Mouse (Mus musculus) B cell, adult 2 months (primary cell): Measurements from ENCODE around the gene Trim9.

Experiments used
- DNase-seq, 2 experiments: peaks; one replicate each; pipeline ENCODE4 v3.0.0; 2022

Gene Trim9

DNA sequence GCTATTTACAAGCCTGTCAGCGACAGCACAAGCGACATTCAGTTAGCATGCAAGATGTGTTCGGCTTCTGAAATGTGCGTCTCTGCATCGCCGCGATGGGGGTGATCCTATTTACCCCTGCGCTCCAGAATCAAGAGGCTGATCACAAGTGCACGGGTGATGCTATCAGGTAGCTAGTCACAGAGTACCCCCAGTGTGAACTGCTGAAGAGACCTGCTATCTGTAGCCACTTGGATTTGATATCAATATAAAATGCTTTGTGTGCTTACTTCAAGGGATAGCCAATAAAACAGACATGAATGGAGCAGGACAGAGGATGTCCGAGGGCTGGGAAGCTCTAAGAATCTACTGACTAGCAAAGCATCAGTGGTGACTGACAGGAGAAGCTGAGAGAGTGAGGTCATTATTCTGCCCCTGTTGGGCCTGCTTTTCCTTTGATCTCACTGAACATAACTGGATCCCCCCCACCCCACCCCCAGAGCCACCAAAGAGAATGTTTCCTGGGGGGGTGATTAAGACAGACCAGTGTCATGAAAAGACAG is 97.7 kb downstream of the Trim9 start:
- DNase-seq, result no peak

DNA sequence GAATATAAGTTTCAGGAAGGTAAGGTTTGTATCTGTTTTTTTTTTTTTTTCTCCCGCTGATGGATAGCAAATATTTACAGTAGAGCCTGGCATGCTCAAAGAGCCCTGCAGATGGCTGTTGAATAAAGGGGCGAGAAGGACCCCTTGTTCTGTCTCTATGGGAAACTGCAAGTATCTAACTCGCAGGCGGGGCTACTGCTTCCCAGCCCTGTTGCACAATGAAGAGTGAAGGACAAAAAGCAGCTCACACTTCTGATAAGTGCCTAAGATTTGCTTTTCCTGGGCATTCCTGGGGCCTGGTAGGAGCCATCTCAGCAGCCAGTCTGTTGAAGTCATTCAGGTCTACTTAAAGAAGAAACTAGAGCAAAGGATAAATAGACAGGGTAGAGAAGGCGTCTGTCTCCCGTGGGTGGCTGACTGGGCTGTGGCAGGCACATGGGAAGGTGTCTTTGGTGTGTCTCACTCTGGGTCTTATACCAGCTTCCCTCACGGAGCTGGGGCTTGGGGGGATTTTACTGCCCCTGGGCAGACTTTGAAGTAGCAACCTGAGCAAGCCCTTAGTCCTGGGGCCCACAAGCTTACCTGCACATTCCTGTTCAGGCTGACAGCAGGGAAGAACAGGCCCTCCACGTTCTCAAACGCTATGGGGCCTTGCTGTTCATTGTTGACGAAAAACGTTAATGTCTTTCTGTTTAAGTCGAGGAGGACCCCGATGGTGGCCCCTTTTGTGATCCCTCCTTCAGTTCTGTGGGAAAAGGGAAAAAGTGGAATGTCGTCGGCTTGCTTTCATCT is 99.5 kb downstream of the Trim9 start:
- DNase-seq, result no peak

DNA sequence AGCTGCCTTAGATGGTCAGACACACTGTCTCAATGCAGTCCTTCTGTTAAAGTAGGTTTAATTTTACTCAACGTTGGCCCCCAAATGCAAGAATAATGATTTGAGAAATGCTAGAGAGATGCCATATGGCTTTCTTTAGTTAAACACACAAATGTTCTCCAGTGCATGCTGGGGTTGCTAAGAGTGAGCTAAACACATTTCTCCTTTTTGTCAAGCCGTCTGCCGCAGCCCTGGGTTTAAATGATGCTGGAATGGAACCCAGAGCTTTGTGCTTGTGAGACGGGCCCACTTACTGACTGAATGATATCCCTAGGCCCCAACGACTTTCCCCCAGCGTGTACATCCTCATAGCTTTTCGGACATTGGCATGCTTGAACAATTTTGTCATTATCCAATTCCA is 104.9 kb downstream of the Trim9 start:
- DNase-seq, result no peak

DNA sequence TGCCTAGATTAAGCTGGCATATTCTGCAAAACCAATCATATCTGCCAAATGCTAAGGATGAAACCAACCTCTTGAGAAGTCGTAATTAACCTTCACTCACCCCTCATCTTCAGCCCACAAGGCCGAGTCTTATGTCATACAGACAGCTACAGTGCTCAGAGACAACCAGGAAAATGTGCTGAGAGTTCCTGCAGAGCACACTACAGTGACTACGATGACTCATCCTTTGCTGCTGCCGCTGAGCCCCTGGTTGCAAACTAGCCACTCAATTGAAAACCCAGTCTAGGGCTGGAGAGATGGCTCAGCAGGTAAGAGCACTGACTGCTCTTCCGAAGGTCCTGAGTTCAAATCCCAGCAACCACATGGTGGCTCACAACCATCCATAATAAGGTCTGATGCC is 107.7 kb downstream of the Trim9 start:
- DNase-seq, result no peak

DNA sequence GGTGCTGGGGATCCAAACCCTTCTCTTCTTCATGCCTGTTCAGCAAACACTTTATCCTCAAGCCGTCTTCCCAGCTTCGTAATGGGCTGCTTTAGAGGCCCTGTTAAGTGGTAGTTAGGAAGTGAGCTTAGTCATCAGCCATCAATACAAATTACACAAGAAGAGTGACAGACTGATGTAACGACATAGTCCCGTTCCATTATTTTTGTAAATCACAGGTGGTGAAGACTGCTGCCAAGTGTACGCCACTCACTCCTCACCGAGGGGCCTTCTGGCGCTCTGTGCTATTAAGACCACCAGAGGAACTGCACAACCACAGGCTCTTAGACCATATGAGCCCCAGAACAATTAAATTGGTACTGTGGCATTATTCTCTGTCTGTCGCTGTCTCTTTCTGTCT is 108.8 kb downstream of the Trim9 start:
- DNase-seq, result no peak

DNA sequence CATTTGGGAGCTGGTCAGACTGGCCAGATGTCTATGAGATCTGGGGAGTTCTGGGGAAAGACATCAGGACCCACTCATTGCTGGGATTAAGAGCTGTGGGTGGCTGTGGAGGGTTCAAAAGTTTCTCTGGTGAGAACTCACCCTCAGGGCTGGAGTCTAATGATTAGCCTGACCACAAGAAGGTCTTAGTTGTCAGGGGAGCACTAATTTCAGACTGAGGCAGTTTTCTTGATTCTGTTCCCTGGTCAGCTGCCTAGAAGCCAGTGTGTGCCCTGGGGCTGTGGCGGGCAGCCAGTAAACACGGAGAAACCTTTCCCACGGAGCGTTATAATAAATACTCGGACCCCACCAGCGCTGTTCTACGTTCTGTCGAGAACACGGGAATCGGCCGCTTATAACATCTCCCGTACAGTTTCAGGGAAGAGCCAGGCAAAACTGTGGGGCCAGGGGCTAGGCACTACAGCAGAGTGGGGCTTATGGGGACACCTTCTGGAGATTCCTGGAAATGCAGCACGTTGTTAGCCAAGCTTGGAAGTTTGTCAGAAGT is 112.4 kb downstream of the Trim9 start:
- DNase-seq, result peak; percentile 43 to 46

DNA sequence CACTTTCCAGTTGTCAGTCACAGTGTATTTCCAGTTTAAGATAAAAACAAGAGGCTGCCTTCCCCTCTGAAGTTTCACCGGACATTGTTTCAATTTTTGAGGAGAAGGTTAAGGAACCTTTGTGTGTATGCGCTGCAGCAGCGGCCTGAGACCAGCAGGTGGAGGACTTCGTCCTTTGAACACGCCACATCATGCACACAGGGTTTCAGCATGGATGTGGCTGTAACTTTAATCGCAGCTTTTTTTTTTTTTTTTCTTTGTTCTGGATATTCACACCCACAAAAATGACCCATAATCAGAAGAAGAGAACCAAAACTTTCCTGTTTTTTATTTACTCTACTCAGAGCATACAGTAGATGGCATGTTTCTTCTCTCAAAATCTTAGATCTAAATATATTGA is 113.0 kb downstream of the Trim9 start:
- DNase-seq, result peak; percentile 28 to 29

DNA sequence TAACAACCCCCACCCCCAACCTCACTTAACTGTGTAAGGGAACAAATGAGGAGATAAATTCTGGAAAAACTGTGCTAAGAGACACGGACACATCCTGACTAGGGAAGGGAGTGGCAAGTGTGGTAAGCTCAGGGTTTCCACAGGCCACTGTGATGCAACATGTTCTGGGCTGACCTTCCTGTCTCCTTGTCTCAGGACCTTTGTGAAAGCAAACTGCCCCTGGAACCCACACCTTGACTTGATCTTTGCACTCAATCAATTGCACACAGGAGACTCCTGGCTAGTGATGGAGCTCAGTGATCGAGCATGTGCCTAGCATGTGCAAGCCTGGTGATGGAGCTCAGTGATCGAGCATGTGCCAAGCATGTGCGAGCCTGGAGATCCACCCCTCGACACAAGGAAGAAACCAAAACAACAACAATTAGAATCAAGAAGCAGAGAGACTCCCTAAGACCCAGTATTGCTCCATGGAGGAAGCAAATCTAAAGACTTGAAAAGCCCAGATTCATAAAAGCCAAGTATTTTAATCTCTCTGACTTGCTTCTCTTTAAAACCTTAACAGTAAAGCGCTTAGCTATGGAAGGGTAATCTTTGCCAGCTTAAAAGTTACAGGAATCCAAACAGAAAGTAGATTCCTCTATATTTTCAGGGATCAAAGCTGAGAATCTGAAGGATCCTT is 113.6 kb downstream of the Trim9 start:
- no peak for DNase-seq

DNA sequence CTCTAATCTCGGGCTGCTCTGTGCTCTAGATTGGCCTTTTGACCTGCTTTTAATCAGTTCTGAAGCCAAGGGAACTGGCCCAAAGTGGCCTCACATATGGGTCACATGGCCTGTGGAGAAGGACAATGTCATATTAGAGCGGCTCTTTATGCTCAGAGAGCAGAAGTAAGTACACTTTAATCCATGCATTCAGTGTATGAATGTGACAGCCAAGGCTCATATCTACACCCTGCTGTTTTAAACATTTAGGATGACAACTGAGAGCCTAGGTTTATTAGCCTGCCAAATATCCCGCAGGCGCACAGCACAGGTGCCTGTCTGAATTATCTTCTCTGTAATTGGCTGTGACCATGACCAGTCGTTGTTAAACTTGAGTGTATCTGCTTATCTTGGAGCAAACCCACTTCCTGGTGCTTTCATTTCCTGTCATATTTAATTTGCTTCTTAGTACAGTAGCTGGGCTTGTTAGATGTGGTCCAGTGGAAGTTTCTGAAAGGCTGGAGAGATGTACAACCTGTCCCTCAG is 115.3 kb downstream of the Trim9 start:
- no peak for DNase-seq

DNA sequence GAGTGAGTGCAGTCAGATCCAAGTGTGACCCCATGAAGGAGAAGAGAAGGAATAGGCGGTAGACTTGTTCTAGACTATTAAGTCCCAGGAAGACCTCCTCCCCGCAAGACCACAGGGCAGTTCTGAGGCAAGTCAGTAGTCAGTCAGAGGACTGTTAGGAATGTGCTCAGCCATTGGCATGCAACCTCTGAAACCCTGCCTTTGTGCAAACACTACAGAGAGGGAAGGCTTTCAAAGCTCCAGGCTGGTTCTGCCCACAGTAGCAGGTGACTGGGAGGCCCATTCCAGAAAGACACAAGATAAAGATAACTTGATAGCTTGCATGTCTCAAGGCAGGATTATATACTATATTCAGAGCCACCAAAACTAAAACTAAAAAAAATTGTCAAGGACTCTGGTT is 116.1 kb downstream of the Trim9 start, which contains the start of gene Pygl:
Pygl (minus strand) TSS at position 195 of the 400 bp plus-strand sequence.
- DNase-seq, result no peak

DNA sequence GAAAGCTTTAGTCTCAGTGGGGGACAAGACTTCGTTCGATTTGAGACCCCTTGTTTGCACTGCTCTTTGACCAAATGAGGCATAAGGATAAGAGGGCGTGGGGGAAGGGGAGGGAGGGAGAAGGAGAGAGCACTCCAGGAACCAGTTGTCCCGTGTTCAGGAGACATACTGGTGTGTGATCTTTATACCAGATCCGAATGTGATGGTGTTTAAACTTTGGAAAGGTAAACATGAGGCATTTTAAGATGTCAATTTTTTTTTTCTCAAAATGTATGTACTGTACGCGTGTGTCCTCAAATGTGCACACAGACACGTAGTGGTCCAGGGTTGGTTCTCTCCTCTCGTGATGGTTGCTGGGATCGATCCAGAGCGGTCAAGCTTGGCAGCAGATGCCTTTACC is 119.3 kb downstream of the Trim9 start:
- DNase-seq, result no peak

DNA sequence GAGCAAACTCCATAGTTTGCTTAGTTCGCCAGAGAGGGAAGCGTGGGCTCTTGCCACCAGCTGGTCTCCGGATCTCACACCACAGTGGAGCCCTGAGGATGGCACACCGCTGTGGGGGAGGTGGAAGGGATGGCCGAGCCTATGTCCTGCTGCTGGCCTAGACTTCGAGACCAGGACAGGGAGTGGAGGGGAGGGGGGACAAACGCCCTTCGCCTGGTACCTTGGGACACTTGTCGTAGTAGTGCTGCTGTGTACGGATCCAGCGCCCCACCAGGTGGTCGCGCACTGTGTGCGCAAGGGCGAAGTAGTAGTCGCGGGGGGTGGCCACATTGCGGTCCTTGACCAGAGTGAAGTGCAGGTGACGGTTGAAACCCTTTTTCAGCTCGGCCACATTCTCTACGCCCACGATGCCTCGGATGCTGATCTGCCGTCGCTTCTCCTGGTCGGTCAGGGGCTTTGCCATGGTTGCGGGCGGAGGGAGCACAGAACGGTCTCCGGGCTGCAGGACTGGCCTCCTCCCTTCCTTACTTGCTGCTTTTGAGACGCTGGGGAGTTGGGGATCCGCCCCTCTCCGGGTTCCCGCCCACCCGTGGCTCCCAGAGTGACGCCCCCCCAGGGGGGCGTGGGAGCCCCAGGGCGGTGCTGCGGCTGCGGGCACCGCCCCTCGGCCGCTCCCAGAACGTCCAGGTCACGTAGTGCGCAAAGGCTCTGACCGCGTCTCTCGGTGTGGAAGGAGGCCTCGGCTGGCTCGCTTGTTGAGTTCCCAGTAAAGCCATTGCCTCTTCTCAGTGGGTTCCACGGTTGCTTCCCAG is 120.1 kb downstream of the Trim9 start:
- peak; percentile 28 to 37 for DNase-seq

DNA sequence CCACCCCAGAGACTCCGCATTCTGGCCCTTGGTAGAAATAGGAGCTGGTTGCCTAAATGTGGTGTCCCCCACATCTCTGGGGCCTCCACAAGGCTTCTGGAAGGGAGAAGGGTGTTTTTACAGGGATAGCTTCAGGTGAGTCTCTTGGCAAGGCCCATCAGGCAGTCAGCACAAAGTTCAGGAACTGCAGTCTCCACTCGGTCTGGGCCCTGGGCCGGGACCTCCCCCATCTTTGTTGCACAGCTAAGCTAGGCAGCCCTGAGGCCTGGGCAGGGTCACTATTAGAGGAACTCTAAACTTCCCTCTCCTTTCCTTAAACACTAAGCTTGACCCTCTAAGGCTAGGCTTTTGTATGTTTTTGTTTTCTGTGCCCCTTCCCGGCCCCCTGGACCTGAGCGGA is 120.8 kb downstream of the Trim9 start:
- no peak for DNase-seq

DNA sequence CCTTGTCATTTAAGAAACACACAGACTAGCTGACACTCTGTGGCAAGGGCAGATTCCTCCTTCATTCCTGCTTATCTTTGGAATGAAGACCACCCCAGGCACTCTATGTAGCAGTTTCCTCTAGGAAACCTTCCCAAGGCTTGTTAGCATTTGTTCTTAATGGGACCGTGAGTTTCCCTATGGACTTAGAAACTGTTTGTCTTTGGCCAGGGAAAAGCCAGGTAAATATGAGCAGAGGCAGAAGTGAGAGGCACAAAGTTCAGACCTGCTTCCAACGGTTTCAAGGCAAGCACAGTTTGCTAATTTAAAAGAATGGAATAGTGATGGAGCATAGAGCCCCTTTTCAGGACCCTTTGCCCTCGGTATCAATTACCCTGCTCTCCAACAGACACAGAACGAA is 124.1 kb downstream of the Trim9 start:
- DNase-seq, result no peak

DNA sequence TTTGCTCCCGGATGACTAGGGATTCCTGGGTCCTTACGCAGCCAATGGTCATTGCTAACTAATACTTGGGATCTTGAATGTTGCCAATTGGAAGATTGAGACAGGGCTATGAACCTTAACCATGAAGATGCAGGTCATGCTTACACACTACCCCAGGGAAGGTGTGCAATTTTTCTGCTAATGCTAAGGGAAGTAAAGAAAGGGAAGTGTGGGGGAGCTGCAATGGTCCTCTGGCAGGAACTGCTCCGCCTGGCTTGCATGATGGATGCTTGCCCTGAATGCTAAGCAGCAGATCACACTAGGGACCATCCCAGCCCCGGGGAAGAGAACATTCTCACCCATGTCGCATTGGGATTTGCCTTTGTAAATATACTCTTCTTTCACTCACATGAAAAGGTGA is 126.0 kb downstream of the Trim9 start:
- DNase-seq, result peak; percentile 9 to 10

DNA sequence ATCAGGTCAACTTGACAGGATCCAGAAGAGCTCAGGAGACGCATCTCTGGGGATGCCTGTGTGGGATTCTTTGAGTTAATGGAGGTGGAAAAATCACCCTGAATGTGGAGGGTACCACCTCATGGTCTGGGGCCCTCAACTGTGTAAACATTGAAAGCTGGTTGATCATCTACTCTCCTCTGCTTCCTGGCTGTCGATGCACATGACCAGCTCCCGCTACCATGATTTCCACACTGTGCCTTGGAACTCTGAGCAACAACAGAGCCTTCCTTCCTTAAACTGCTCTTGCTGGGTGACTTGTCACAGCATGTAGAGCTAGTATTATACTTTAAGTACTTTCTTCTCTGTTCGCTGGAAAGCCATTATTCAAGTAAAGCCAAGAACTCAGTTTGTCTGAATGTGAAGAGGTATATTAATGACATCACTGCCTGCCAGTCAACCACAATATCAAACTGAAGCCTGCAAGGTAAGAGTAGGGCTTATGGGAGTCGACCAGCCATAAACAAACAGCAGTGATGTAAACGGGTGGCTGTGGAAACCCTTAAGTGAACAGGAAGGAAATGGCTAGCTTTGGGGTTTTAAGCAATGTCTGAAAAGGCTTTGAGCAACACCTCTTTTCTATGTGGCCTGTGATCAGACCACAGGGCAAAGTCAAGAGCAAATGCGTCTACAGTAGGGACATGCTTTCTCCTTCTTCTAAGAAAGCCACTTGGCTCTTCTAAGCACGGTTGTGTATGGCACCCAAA is 128.4 kb downstream of the Trim9 start:
- DNase-seq, result no peak

DNA sequence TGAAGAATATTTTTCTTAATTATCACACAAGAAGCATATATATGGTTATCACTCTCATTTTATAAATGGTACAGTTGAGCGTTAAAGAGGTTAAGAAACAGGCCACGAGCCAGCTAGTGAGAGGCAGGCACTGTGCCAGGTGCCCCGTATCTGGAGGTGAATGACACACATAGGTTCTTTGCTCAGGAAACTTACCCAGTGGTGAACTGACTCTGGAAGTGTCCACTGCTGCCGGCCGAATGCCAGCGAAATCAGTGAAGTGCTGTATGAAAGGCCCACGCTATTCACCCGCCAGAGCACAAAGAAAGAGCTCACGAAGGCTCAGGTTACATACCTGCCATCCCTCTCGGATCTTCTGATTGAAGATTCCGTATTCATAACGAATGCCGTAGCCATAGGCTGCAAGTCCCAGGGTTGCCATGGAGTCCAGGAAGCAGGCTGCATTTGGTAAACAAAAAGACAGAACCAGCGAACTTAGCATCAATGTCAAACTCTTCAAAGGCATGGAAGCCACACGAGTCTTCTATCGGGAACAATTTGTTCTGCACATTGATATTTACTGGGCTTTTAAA is 131.1 kb downstream of the Trim9 start:
- no peak for DNase-seq

DNA sequence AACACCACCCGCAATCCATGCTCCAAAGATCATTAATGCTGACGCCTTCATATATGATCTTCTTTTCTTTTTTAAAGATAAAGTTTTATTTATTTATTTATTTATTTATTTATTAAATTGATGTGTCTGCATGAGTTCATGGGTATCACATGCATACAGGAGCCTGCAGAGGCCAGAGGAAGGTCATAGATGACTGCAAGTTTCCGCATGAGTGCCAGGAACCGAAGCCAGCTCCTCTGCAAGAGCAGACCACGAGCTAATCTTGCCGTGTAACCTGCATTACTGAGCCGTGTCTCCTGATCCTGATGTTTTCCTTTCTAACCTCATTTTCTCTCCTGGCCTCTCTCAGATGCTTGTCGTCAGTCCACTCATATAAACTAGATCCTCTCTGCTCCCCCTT is 133.1 kb downstream of the Trim9 start:
- DNase-seq, result no peak

DNA sequence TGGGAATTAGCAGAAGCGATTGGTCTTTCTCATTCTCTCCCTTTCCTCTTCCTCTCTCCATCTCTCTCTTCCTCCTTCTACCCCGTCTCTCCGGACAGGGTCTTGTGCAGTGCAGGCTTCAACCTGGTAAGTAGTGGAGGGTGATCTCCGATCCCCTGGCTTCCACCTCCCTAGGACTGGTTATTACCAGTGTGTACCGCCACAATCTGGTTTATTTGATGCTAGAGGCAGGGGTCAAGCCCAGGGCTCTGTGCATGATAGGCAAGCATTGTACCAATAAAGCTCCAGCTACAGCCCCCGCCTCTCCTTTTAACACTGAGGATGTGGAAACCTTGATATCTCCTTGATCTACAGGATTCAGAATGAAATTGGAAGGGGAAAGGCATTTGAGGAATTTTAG is 133.8 kb downstream of the Trim9 start:
- no peak for DNase-seq

DNA sequence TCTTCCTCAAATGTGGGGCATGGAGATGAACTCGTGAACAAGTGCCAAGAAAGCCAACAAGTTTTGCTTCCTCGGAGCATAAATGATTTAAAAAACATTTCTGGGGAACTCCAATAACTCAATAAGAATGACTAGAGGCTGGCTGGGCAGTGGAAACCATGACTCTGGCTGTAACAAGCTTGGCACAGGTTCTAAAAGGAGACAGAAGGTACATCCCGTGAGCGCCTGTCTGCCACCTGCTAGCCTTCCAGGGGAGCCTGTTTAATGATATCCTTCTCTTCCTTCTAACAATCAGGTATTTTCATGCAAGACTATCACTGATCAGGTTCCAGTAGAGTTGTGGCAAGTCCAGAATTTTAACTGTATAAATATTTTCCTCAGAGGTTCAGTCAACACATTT is 134.9 kb downstream of the Trim9 start:
- DNase-seq, result no peak

DNA sequence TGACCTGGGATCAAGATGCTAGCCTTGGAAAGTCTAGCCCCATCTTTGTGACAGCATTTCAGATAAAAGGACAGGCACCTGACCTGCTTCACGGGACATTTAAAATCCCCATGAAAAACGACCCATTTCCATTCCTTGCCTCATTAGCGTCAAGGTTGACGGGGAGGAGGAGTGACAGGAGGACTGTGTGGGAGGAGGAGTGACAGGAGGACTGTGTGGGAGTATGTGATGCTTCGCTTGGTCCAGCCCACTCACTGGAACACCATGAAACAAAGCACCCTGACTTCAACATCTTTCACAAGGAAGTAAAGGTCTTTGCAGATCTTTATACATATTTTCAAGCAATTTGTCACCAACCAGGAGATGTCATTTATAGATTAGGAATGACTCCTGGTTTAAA is 139.2 kb downstream of the Trim9 start:
- DNase-seq, result no peak

DNA sequence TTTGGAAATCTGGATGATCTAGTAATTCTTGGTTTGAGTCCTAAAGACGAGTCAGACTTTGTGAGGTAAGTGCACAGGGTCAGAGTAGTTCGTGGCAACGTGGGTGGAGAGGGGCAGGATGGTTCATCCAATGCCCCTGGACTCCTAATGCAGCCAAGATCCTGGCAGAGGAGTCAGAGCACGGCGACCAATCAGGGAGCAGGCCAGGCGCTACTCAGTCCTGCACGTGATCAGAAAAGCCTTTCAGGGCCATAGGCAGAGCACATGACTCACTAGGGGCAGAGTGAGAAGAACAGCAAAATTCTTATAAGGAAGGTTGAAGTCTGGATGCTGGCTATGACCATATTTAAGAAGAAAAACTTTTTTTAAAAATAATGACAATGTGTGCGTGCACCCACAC is 143.0 kb downstream of the Trim9 start:
- no peak for DNase-seq
